Mouse (Mus musculus) kidney, postnatal 4 days (tissue): Measurements from ENCODE around the gene Gm45140.
"Not testable (repeated sequence)": the region's sequence is repeated elsewhere in the genome, so short reads cannot be mapped to it uniquely, and the experiment has no call there.

Source experiments
- DNase-seq, 2 experiments: peaks; one replicate each; pipeline ENCODE4 v3.0.0; 2021; ENCODE audit warnings: mixed read lengths in 2 of 2

Gene Gm45140

DNA sequence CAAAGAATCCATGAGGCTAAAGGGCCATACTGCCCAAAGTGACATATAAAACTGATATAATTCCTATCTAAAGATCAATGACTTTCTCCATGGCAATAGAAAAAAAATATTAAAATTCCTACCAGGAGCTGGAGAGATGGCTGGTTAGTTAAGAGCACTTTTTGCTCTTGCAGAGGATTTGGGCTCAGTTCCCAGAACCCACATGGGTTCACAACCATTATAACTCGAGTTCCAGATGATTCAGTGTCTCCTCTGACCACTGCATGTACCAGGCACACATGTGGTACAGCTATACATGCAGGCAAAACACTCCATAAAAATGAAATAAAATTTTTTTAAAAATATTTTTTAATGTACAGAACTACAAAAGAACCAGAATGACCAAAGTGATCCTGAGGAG, 61.1 kb downstream of the Gm45140 start:
- DNase-seq: no peak

DNA sequence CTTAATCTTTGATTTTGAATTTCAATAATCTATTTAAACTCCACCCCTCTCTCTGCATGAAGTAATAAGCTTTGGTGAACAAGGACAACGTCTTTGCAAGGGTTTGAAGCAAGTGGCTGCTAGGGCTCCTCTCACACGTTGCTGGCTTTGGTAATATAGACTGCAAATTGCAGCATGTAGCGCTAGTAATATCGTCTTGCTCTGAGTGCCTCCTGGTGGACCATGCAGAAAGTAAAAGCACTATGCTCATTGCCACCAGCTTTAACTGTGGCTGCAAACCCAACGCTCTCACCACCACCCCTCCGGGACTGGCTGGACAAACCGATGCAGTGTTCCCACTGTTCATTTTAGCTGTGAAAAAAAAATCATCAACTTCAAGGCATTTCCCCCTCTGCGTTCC, 65.0 kb downstream of the Gm45140 start:
- DNase-seq: peak; percentile 42 to 58

DNA sequence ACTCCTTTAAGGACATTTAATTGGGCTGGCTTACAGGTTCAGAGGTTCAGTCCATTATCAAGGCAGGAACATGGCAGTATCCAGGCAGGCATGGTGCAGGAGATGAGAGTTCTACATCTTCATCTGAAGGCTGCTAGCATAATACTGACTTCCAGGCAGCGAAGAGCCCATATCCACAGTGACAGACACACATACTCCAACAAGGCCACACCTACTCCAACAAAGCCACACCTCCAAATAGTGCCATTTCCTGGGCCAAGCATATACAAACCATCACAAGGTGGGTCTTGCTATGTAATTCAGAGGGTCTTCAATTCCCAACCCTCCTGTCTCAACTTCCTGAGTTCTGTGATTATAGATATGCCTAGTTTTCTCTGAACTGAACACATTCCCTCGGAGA, 71.3 kb downstream of the Gm45140 start:
- DNase-seq: not testable (repeated sequence)

DNA sequence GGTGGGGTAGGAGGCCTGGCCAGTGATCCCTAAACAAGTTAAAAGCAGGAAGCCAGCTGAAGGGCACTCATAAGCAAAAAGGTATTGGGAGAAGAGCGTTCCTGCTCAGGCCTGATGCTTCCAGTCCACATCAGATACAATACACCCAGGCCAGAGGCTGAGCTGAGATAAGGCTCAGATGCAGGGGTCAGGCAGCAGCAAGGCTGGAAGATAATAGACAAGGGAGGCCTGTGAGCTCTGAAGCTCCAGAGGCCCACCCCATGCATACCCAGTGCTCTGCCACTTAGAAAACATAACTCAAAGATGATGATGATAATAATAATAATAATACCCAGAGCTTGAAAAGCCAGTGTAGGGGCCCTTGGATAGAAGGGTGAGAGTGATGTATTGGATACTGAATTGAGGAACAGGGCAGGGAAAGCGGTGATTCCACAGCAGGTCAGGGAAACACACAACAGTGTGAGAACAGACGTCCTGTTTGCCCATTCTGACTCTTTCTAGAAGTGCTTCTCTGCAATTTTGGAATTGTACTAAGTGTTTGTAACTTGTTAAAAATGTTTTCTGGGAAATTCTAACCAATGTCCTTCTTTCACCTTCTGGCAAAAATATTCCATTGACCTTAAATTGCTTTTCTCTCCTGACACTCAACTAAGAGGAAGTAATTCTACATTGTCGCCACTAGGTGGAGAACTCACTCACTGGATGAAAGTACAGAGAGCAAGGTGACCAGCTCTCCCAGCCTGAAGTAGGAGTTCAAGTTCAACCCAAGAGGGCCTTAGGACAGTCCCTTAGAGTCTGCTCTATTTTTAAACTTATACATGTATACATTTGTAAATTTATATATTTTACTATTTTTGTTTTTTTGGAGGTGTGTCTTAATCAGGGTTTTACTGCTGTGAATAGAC, 72.0 kb downstream of the Gm45140 start:
- DNase-seq: no peak

DNA sequence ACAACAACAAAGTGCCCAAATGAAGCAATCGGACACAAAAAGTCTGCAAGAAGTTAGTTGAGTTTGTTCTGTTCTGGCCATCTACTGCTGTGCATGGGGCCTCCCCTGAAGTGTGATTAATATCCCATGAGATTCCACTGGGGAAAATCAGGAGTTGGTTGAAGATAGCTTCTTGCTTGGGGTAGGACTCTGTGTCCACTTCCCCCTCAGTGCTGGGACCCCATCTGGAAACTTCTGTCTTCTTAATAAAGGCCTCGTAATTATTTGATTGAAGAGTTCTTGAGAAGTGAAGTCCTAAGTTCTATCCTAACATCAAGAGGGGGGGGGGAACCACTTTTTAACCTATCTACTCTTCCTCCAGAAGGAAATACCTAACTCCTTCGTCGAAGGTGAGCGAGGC, 73.4 kb downstream of the Gm45140 start:
- no peak for DNase-seq

DNA sequence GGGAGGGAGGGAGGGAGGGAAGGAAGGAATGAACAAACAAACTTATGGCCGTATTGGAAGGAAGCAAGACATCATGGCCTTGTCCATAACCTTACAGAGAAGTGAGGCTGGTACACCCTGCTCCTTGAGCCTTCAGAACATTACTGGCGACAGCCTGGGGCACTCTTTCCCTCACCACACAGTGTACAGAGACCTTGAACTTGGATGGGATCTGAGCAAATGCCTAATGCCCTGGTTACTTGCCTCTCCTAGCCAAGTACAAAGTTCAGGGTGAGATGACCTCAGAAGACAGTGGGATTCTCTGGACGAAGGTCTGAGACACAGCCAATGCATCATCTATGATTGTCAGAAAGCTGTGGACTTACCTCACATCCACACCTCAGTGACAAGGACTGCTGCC, 75.7 kb downstream of the Gm45140 start:
- DNase-seq: no peak

DNA sequence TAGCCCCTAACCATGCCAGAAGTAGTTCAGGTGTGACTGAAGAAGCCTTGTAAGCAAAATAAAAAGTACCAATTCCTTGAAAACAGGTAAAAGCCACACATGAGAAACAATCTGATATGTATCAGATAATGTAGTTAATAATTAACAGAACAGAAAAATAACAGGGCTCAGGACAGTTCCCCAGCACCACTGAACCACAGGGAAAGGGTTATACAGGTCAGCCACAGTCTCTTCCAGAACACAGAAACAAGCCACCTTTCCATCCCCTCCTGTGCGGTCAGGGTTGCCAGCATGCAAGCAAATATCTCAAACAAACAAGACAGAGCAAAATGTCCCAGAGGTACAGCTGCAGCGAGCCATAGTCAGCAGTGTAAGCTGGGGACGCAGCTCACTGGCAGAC, 76.2 kb downstream of the Gm45140 start:
- peak in 1 of 2 experiments; percentile 1 for DNase-seq

DNA sequence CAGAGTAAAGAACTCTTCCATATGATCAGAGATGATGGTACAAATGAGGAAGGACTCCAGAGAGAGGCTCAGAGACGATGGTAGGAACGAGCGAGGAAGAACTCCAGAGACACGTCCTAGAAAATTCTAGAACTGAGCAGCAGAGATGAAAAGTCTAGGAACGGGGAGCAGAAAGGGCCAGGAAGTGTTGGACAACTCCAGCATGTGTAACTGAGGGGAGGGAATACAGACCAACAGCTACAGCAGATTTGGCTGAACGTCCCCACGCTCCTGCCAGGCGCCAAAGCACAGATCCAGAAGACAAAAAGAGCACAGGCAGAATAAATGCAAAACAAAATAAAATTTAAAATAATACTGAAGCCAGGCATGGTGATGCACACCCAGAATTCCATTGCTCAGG, 78.7 kb downstream of the Gm45140 start:
- DNase-seq: no peak

DNA sequence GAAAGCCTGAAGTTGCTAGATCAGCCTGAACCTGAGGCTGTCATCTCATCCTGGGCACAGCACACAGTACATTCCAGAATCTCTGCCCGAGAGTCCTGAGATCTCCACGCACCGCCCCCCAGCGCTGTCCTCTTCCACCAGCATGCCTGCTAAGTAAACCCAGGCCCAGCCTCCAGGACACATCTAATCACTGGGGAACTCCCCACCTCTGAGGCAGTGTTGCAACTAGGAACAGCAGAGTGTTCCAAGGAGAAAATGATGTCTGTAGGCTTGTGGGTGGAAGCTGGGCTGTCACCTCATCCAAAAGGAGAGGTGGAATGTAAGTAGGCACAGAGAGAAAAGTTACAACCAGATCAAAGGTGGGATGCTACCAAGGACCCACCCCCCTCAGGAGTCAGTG, 80.4 kb downstream of the Gm45140 start:
- DNase-seq: no peak

DNA sequence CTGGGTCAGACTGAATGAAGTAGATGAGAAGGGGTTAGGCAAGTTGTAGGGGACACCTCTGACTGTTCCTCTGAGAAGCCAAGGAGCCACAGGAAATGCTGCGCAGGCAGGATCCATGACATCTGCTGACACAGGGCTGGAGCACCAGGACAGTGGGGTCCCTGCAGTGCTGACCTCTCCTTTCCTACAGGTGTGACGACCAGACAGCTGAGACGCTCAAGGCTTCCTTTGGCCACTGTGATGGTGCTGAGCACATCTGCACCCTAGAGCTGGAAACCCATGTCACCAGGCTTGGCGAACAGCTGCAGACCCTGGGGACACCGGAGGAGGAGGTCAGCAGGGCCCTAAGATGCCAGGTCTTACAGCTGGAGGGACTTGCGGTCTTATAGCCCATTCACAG, 84.0 kb downstream of the Gm45140 start:
- no peak for DNase-seq

DNA sequence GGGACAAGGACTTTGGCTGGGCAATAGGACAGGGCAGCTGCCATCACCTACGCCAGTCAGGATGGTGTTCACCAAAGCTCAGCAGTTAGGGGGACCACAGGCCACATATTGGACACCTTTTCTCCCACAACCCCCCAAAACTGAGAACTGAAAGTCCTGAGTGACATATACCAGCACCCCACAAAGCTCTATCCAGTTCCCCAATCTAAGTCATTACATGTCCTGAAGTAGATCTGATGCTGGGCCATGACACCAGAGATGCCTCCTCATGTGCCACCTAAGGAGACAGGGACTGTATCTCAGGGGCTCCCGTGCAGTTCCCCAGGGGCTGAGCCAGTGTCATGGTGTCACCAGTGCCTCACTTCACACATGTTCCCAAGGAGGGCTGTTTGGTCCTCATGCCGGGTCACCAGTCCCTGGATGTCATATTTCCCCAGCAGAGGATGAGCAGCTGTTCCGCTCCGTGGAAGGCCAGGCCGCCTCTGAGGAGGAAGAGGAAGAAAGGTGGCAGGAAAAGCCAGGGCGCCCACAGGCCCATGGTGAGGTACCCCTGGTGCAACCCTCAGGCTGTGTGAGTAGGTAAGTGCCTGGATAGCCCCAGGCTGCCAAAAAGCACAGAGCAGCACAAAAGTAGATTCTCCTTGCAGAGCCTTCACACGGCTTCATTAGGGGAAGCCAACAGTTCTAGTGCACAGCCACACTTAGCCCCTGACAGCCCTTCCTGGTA, 85.2 kb downstream of the Gm45140 start:
- no peak for DNase-seq

DNA sequence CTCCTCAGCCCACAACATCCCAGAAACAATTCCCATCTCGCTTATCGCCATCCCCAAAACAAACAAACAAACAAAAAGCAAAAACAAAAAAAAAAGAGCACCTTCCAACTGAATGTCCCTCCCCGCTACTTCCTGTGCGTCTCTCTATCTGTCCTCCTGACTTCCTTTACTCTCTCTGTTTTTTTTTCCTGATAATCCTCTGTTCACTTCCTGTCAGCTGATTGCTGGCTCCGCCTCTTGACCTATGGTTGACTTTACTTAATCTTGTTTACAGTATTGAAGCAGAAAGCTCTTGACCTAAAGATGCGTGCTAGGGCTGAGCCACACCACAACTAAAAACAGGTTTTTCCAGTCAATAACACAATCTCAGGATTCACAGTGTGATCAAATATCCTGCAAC, 87.1 kb downstream of the Gm45140 start:
- DNase-seq: peak in 1 of 2 experiments; percentile 29

DNA sequence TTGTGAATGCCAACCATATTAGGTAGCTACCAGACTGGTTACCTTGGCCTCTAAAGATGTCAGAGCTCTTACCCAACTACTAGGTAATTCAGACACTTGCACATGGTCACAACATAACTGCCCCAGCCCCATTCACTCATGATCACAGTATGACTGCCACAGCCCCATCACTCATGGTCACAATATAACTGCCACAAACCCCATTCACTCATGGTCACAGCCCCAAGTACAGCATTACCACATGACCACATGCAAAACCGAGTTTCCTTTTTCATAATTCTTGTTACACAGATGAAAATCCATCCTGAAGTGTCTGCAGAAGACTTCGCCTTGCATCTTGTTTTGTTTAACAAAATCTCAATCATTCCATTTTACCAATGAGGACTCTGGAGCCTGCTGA, 87.5 kb downstream of the Gm45140 start:
- DNase-seq: no peak

DNA sequence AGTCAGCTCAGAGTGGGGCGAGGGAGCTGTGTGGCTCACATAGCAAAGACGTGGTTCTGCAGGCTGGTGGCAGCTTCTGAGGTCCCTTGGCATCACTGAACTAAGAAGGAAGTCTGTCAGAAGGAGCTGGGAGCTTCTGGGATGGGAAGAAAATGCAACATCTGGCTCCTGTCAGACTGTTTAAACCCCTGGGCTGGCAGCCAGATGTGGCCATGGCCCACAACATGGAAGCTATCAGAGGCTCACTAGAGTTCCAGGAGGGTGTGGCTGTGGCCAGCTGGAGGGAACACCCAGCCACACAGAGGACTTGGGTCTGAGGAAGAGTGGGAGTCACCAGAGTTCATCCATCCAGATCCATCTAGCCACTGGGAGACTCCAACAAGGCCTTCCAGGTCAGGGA, 88.7 kb downstream of the Gm45140 start:
- DNase-seq: peak; percentile 74 to 82

DNA sequence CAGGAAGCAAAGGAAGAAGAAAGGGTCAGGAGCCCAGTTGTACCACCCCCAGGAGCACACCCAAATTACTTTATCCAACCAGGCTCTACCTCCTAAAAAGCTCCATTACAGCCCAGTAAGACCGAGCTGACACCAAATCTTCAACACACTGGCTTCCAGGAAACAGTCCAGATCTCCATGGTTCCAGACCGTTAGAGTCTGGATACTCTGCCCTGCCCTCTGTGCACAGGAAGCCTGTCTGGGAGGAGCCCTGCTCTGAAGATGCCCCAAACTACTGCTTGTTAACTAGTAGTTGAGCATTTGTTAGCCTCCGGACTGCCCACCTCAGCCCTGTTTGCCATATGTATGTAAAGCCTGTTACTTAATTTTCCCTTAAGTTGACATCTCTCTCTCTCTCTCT, 89.5 kb downstream of the Gm45140 start:
- peak in 1 of 2 experiments; percentile 26 for DNase-seq

DNA sequence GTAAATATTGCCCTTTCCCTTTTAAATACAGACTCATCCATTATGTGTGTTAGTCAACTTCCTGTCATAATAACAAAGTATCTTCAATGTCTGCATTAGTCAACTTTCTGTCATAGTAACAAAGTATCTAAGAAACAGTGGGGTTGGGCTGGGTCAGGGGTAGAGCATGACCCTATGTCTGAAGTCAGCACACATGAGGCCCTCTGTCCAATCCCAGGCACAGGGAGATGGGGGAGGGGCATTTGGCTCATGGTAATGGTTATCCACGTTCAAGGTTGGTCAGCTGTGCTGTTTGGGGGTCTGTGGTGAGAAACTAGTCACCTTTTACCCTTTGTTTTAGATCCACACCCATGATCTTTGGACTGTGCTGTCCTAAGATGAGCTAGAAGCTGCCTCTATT, 90.3 kb downstream of the Gm45140 start:
- peak in 1 of 2 experiments; percentile 50 for DNase-seq

DNA sequence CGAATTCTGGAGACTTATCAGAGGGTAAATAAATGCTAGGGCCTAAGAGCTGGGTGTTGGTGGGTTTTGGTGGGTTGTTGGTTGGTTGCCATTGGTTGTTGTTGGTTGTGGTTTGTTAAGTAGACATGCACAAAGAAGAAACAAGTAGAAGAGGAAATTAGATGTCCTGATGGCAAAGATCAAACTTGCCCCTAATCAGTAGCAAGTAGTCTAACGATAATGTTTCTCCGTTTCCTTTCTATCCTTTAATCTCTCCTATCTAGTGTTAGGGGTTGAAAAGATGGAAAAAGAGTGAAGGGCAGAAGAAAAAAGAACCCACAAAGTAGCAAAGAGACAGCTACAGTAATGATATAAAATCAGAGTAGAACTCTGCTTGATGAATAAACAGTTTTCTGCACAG, 91.0 kb downstream of the Gm45140 start:
- DNase-seq: no peak

DNA sequence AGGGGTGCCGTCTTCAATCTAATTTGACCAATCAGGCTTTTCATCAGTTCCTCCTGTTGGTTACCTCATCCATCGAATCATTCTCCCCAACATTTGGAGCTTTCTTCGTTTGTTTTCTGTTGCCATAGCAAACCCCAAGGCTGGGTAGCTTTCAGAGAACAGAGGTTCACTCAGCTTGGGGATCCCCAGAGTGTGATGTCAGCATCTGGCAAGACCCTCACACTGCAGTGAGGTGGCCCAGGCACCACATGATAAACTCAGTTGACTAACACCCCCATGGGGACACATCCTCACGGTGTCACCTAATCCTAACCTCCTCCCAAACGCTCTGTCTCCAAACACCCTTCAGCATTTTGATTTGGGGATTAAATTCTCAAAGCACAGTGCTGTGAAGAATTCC, 92.3 kb downstream of the Gm45140 start:
- no peak for DNase-seq

DNA sequence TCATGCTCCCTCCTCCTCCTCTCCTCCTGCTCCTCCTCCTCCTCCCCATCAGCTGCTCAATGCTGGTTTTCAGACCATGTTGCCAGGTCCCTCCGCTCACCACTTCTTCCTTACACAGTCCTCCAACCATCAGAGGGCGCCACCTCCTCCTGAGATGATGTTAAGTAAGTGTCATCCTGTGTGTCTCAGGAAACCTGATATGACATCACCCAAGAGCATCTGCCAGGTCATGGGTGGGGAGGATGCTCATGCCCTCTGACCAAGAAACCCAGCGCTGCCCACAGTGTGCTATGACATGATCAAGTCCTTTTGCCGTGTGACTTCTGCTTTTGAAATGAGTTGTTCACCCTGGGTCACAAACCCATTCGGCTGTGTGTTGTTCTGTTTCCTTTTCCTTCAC, 92.8 kb downstream of the Gm45140 start:
- DNase-seq: peak in 1 of 2 experiments; percentile 38

DNA sequence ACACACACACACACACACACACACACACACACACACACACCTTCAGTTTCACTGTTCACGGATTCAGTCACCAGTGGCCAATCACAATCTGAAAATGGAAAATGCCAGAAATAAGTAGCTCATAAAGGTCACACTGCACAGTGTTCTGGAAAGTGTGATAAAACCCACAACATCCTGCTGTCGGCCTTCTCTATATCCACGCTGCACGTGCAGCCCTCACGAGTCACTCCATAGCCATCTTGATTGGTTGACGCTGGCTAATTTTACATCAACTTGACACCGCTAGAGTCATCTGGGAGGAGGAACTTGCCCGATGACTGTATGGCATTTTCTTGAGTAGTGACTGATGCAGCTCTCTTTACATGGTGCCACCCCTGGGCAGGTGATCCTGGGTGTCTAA, 93.6 kb downstream of the Gm45140 start:
- no peak for DNase-seq

DNA sequence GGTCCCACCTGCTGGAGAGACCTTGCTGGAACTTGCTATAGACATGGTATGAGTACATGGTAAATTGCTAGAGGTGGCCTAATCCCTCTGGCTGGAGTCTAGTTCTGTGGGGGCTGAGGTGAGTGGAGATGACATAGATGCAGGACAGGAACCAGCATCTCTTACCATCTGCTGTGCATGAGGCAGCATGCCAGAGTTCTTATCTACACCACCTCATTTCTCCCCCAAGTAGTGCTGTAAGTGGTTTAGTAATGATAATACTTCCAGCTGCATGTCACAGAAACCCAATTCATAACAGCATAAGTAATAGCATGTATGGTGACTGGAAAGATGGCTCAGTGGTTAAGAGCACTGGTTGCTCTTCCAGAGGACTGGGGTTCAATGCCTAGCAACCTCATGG, 95.1 kb downstream of the Gm45140 start:
- no peak for DNase-seq

DNA sequence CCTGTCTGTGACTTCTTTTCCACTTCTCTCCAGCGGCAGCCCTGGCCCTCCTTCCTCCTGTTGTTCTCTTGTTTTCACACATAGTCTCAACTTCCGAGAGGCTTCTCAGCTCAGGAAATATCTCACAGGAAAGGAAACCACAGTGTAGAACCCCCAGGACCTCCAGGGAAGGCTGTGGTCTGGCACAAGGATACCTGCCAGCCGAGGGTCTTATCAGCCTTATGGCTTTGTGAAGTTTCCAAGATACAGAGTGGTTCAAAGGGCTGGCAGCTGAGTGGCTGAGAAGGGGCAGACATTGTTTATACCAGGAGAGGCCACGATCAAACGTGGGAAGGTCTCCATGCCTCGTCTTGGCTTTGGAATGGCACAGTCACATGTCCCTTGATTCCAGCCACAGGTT, 95.7 kb downstream of the Gm45140 start:
- DNase-seq: no peak
